Mouse (Mus musculus): ENCODE measurements at regions not wholly inside any gene's neighbourhood (a gene's known extent, or its start where the extent isn't known, plus 50 kb on each side); places are given as distances from the start of the nearest gene placed in this dataset.

GRCm38 (mm10) chr11:34153749-34154525, 54.0 kb downstream of the Foxi1 start:
- no peak for ATAC-seq (ENCODE audit: low FRiP score)
- no peaks in the 10 kb centered on the region for H3K4me1 ChIP-seq (ENCODE audit: insufficient read depth, low read length)
- H3K27me3 ChIP-seq (ENCODE audit: insufficient read depth, low read length) = no peaks in the 10 kb centered on the region
- H3K27ac ChIP-seq (ENCODE audit: low read depth, low read length) = no peak overlapping the region
- H3K36me3 ChIP-seq (ENCODE audit: insufficient read depth, low read length) = no peaks in the 10 kb centered on the region
- WGBS = 88% methylated on average over 5 of the region's 5 CpGs
- H3K4me3 ChIP-seq (ENCODE audit: low read depth, low read length) = no peak overlapping the region
- H3K9ac ChIP-seq (replicated peaks; ENCODE audit: low read length, poor library complexity, severe bottlenecking) = no peak overlapping the region
- no peak for TF ChIP-seq CTCF (IDR thresholded peaks at IDR 0.05)
- no peaks in the 10 kb centered on the region for H3K9me3 ChIP-seq (ENCODE audit: low read length)
- H3K4me2 ChIP-seq (ENCODE audit: low read depth, low read length, poor library complexity, severe bottlenecking) = no peak overlapping the region
- no peak for DNase-seq (ENCODE audit: low spot score)

DNA sequence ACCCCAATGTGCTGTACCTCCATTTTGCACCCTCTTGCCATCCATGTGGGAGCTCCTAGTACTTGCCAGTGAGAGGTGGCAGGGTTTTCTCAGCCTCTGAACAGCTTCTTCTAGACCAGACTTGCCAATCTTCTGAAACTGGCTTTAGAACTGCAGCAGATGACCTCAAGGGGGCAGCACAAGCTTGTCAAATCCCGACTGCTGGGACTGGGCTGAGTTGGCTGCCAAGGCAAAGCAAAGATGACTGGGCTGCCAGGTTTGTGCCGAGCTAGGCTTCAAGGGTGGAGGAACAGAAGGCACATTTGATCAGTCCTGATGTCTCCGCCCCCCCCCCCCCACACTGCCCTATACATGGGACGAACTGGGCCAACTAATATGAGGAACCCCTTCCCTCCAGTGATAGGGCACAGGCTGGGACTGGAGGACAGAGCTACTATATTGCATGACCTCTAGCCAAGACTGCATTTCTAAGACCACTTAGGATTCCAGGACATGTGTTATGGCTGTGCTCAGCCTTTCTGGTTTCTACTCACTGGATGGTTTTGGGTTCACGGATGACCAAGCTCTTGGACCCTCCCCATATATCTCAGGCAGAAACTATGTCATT, 51.1 kb upstream of the 4930469K13Rik start:
- no peaks in the 10 kb centered on the region for H3K36me3 ChIP-seq (ENCODE audit: insufficient read depth, low read length)
- no peak overlapping the region for H3K4me3 ChIP-seq (ENCODE audit: low read depth, low read length)
- peak; percentile 84 for TF ChIP-seq CTCF (IDR thresholded peaks at IDR 0.05)
- ATAC-seq (ENCODE audit: low FRiP score) (peak; percentile 70; the same call in 1 of the 2 replicates), DNase-seq (ENCODE audit: low spot score) (peak; percentile 92)
- no peaks in the 10 kb centered on the region for H3K9me3 ChIP-seq (ENCODE audit: low read length)
- no peaks in the 10 kb centered on the region for H3K27me3 ChIP-seq (ENCODE audit: insufficient read depth, low read length)
- no peaks in the 10 kb centered on the region for H3K4me1 ChIP-seq (ENCODE audit: insufficient read depth, low read length)
- H3K9ac ChIP-seq (replicated peaks; ENCODE audit: low read length, poor library complexity, severe bottlenecking) = no peak overlapping the region
- WGBS = 25% methylated on average over 5 of the region's 5 CpGs
- no peak overlapping the region for H3K27ac ChIP-seq (ENCODE audit: low read depth, low read length)
- H3K4me2 ChIP-seq (ENCODE audit: low read depth, low read length, poor library complexity, severe bottlenecking) = no peak overlapping the region
